ENCODE assay signal across 25 mouse cellular contexts in genomic region chr10:43676289-43676688, GRCm38 (mm10).
A peak's percentile ranks its signal among the peaks of the same experiment; 100 is the strongest.
DNase-seq lines count a peak whose midpoint lies in the region; ATAC-seq lines count a peak whose summit lies in the region.
"Had no signal": no experiment of that assay in that cellular context is flagged by ENCODE, and none has a peak within 500 bp of the region (broad histone marks: within the 10 kb centered on the region; RNA-seq: fewer than 3 reads in every experiment).

No protein-coding gene starts in this region.

- H3K27ac ChIP-seq in liver, embryonic 12.5 days = peak overlapping the region; percentile 49; the same call in 1 of the 2 replicates
- H3K27ac ChIP-seq in liver, embryonic 15.5 days (replicated peaks) = peak overlapping the region; percentile 67
- H3K27ac ChIP-seq: embryonic facial prominence, embryonic 12.5 days; embryonic facial prominence, embryonic 15.5 days; forebrain, embryonic 12.5 days; forebrain, embryonic 15.5 days; heart, adult 2 months; hindbrain, embryonic 12.5 days; hindbrain, embryonic 15.5 days had no signal

- no peaks in the 10 kb centered on the region for H3K36me3 ChIP-seq in liver, embryonic 12.5 days
- no peaks in the 10 kb centered on the region for H3K36me3 ChIP-seq in liver, embryonic 15.5 days (replicated peaks)
- H3K36me3 ChIP-seq: embryonic facial prominence, embryonic 12.5 days; embryonic facial prominence, embryonic 15.5 days; forebrain, embryonic 12.5 days; forebrain, embryonic 15.5 days; G1E; hindbrain, embryonic 12.5 days; hindbrain, embryonic 15.5 days had no signal

- ATAC-seq in erythroid progenitor cell, adult 5-6 weeks (replicated peaks; ENCODE audit: low FRiP score, poor library complexity, severe bottlenecking) = peak; percentile 62; the same call in 1 of the 2 replicates
- ATAC-seq in liver, embryonic 12.5 days = peak; percentile 73
- peak; percentile 58; the same call in 1 of the 2 replicates for ATAC-seq in liver, embryonic 15.5 days (ENCODE audit: insufficient read depth)
- peak; percentile 44; the same call in 1 of the 2 replicates for ATAC-seq in megakaryocyte-erythroid progenitor cell, adult 5-6 weeks (replicated peaks; ENCODE audit: low FRiP score, low TSS enrichment, poor library complexity, severe bottlenecking)
- ATAC-seq: forebrain, embryonic 15.5 days had no signal

- intact Hi-C loops in gastrocnemius, postnatal 36 days (cut with DNase I) = no loop called here

- H3K4me1 ChIP-seq in liver, embryonic 12.5 days = peaks cover 56% of the 10 kb centered on the region
- H3K4me1 ChIP-seq in liver, embryonic 15.5 days (replicated peaks) = peaks cover 58% of the 10 kb centered on the region
- H3K4me1 ChIP-seq: embryonic facial prominence, embryonic 12.5 days; forebrain, embryonic 12.5 days; forebrain, embryonic 15.5 days; hindbrain, embryonic 15.5 days had no signal

- H3K9me3 ChIP-seq in liver, embryonic 12.5 days (replicated peaks) = no peaks in the 10 kb centered on the region
- no peaks in the 10 kb centered on the region for H3K9me3 ChIP-seq in liver, embryonic 15.5 days (replicated peaks)
- H3K9me3 ChIP-seq: embryonic facial prominence, embryonic 12.5 days; embryonic facial prominence, embryonic 15.5 days; forebrain, embryonic 12.5 days; forebrain, embryonic 15.5 days; G1E; hindbrain, embryonic 12.5 days; hindbrain, embryonic 15.5 days had no signal

- no peak for DNase-seq in kidney, adult 11 months
- DNase-seq in spleen, postnatal 36 days (ENCODE audit: low spot score in 2 of 2) = no peak
- DNase-seq in gastrocnemius, postnatal 36 days = no peak
- DNase-seq: adrenal gland, adult 2 months; adrenal gland, postnatal 14 days; B cell, adult 2 months; cerebellum, adult 11 months; cerebellum, adult 2 months; cerebellum, adult 9-11 months; cerebellum, postnatal 25 days; gastrocnemius, postnatal 25 days; heart, adult 2 months had no signal

- no peak overlapping the region for H3K4me3 ChIP-seq in liver, embryonic 12.5 days
- no peak overlapping the region for H3K4me3 ChIP-seq in liver, embryonic 15.5 days (replicated peaks)
- H3K4me3 ChIP-seq: embryonic facial prominence, embryonic 12.5 days; embryonic facial prominence, embryonic 15.5 days; forebrain, embryonic 12.5 days; forebrain, embryonic 15.5 days; heart, adult 2 months; hindbrain, embryonic 12.5 days; hindbrain, embryonic 15.5 days had no signal

- peaks cover 3% of the 10 kb centered on the region; the same call in 1 of the 2 replicates for H3K27me3 ChIP-seq in liver, embryonic 12.5 days (replicated peaks)
- H3K27me3 ChIP-seq in liver, embryonic 15.5 days = no peaks in the 10 kb centered on the region
- H3K27me3 ChIP-seq: CH12.LX; embryonic facial prominence, embryonic 12.5 days; embryonic facial prominence, embryonic 15.5 days; forebrain, embryonic 12.5 days; forebrain, embryonic 15.5 days; hindbrain, embryonic 12.5 days; hindbrain, embryonic 15.5 days had no signal

- peak overlapping the region; percentile 35 for H3K4me2 ChIP-seq in liver, embryonic 12.5 days
- peak overlapping the region; percentile 6 for H3K4me2 ChIP-seq in liver, embryonic 15.5 days
- H3K4me2 ChIP-seq: embryonic facial prominence, embryonic 12.5 days; embryonic facial prominence, embryonic 15.5 days; forebrain, embryonic 12.5 days; forebrain, embryonic 15.5 days; heart, embryonic 11.5 days; hindbrain, embryonic 12.5 days; hindbrain, embryonic 15.5 days had no signal

- H3K9ac ChIP-seq in liver, embryonic 12.5 days = peak overlapping the region; percentile 47
- peak overlapping the region; percentile 35 for H3K9ac ChIP-seq in liver, embryonic 15.5 days
- H3K9ac ChIP-seq: embryonic facial prominence, embryonic 12.5 days; embryonic facial prominence, embryonic 15.5 days; forebrain, embryonic 12.5 days; forebrain, embryonic 15.5 days; hindbrain, embryonic 12.5 days; hindbrain, embryonic 15.5 days had no signal

- 28% methylated on average over 5 of the region's 5 CpGs for WGBS in liver, embryonic 12.5 days (ENCODE audit: insufficient replicate concordance)
- WGBS in liver, embryonic 15.5 days (ENCODE audit: insufficient replicate concordance) = 43% methylated on average over 5 of the region's 5 CpGs
